Mouse (Mus musculus) limb, embryonic 15.5 days (tissue): ENCODE results near the gene B4galt1. TPM values are rescaled to one million over a fixed set of nuclear protein-coding genes. Genes with fewer than 3 reads are reported as not detected.

Experiments
- ATAC-seq: fragments of 200-750 bp; cut with Nextera tagmentation; 2 replicates; pipeline ENCODE4 v1.8.0; 2017; ENCODE audit warnings: low read depth, moderate TSS enrichment; ENCODE audit not compliant: insufficient number of reproducible peaks, low FRiP score, low TSS enrichment
- H3K27ac ChIP-seq: fragments of 300-500 bp; sonication (generic); 2 replicates; pipeline ENCODE4 v1.5.1; 2015; ENCODE audit warnings: moderate library complexity, mild to moderate bottlenecking, inconsistent platforms
- H3K27me3 ChIP-seq: fragments of 300-500 bp; sonication (generic); 2 replicates; pipeline ENCODE4 v1.6.1; 2015; ENCODE audit warnings: inconsistent platforms
- H3K36me3 ChIP-seq: fragments of 300-500 bp; sonication (generic); 2 replicates; pipeline ENCODE4 v1.6.1; 2015; ENCODE audit warnings: inconsistent platforms
- H3K4me1 ChIP-seq: fragments of 300-500 bp; sonication (generic); 2 replicates; pipeline ENCODE4 v1.6.1; 2015; ENCODE audit warnings: inconsistent platforms
- H3K4me2 ChIP-seq: fragments of 300-500 bp; sonication (generic); 2 replicates; pipeline ENCODE4 v1.6.1; 2015; ENCODE audit warnings: mild to moderate bottlenecking, inconsistent platforms
- H3K4me3 ChIP-seq: fragments of 300-500 bp; sonication (generic); 2 replicates; pipeline ENCODE4 v1.5.1; 2015; ENCODE audit warnings: mild to moderate bottlenecking, inconsistent platforms
- H3K9ac ChIP-seq: fragments of 300-500 bp; sonication (generic); 2 replicates; pipeline ENCODE4 v1.6.1; 2015; ENCODE audit warnings: inconsistent platforms
- H3K9me3 ChIP-seq: fragments of 300-500 bp; sonication (generic); 2 replicates; pipeline ENCODE4 v1.6.1; 2016; ENCODE audit warnings: inconsistent platforms
- WGBS: fragments of 180-500 bp; shearing (Covaris S2); methylation state at CpG from one replicate; pipeline ENCODE4 v1.1.7; 2015; 5-methylcytosine and 5-hydroxymethylcytosine counted together
- polyA plus RNA-seq: library from polyadenylated mRNA; unstranded; fragments of >200 nt; fragmentation: Nextera tagmentation; extraction: Ambion mirVana; gene quantifications from 2 replicates; pipeline ENCODE4 v1.2.1, GENCODE M21; 2015

The B4galt1 gene
- polyA plus RNA-seq, 1 experiment from 2014 or later, result 50.3 TPM

GRCm38 (mm10) chr4:40823664-40824063, 30.1 kb downstream of the B4galt1 start:
- Histone ChIP-seq H3K27ac (no peak overlapping the region), H3K4me1 (no peaks in the 10 kb centered on the region), H3K27me3 (no peaks in the 10 kb centered on the region), H3K4me2 (no peak overlapping the region), H3K9ac (no peak overlapping the region), H3K4me3 (no peak overlapping the region), H3K9me3 (no peaks in the 10 kb centered on the region), H3K36me3 (peaks cover 55% of the 10 kb centered on the region)
- WGBS, result 79% methylated on average over 8 of the region's 8 CpGs
- no peak for ATAC-seq

- Histone ChIP-seq H3K9ac (no peak overlapping the region), H3K4me3 (no peak overlapping the region), H3K36me3 (peaks cover 58% of the 10 kb centered on the region), H3K27me3 (no peaks in the 10 kb centered on the region), H3K9me3 (no peaks in the 10 kb centered on the region), H3K4me1 (no peaks in the 10 kb centered on the region), H3K27ac (no peak overlapping the region), H3K4me2 (no peak overlapping the region)
- WGBS, result 89% methylated on average over 14 of the region's 14 CpGs
- ATAC-seq, result no peak
Observed at GRCm38 (mm10) chr4:40823151-40823550, 30.7 kb downstream of the B4galt1 start.

DNA sequence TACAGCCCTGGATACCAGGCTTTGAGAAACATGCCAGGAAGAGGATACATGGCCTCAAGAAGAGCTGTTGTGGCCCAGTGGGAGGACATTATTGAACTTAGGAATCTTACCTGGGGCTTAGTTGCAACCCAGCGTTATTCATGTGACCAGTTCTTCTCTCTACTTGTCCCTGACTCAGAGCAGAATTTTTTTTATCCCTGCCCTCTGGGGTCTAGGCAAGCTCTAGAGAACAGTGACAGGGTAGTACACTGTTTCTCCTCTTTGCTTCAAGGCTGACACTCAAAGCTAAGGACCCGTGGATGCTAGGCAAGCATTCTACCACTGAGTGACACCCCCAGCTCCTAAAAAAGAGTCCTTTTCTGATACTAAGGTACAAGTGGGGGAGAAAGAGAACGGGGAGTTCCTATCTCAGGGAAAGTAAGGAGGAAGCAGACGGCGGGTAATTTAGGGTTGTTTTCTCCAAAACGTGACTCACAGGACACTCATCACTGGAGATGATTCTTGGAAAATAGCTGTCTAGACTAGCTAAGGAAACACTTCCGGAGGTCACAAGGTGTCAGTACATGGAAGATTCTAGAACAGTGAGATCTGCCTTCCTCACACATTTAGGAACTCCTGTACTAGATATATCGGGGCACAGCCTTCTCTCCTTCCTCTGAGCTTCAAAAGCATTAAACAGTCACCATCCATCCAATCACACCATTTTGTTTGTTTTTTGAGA, 32.3 kb downstream of the B4galt1 start:
- H3K9ac ChIP-seq, result no peak overlapping the region
- peaks cover 66% of the 10 kb centered on the region for H3K36me3 ChIP-seq
- no peak for ATAC-seq
- no peak overlapping the region for H3K27ac ChIP-seq
- no peaks in the 10 kb centered on the region for H3K9me3 ChIP-seq
- no peaks in the 10 kb centered on the region for H3K27me3 ChIP-seq
- H3K4me3 ChIP-seq, result no peak overlapping the region
- no peaks in the 10 kb centered on the region for H3K4me1 ChIP-seq
- H3K4me2 ChIP-seq, result no peak overlapping the region
- 82% methylated on average over 8 of the region's 8 CpGs for WGBS

DNA sequence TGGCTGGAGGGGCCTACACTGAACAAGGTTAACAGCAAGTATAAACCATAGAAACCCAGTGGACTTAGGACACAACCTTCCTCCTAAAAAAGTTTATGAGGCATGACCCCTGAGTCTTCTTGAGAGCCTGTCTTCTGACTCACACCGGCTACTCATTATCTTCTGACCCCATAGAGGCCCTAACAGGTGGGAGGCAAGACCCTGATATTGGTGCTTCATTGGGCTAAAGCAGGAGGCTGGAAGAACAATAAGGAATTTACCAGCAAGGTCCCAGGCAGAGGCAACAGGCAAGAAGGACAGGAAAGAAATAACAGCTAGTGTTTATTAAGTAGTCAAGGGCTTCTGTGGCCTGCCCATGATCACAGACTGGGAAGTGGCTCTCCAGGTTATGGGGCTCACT, 32.9 kb downstream of the B4galt1 start:
- no peak for ATAC-seq
- no peak overlapping the region for H3K9ac ChIP-seq
- H3K4me1 ChIP-seq, result no peaks in the 10 kb centered on the region
- peaks cover 62% of the 10 kb centered on the region for H3K36me3 ChIP-seq
- no peaks in the 10 kb centered on the region for H3K27me3 ChIP-seq
- no peak overlapping the region for H3K4me2 ChIP-seq
- H3K4me3 ChIP-seq, result no peak overlapping the region
- 94% methylated on average over 1 of the region's 1 CpGs for WGBS
- no peaks in the 10 kb centered on the region for H3K9me3 ChIP-seq
- no peak overlapping the region for H3K27ac ChIP-seq

GRCm38 (mm10) chr4:40820024-40820423, 33.8 kb downstream of the B4galt1 start:
- ATAC-seq, result no peak
- Histone ChIP-seq H3K4me3 (no peak overlapping the region), H3K9ac (no peak overlapping the region), H3K27me3 (no peaks in the 10 kb centered on the region), H3K4me1 (no peaks in the 10 kb centered on the region), H3K9me3 (no peaks in the 10 kb centered on the region), H3K27ac (no peak overlapping the region), H3K4me2 (no peak overlapping the region), H3K36me3 (peaks cover 65% of the 10 kb centered on the region)
- WGBS, result 92% methylated on average over 4 of the region's 4 CpGs

- no peak overlapping the region for H3K4me3 ChIP-seq
- no peaks in the 10 kb centered on the region for H3K4me1 ChIP-seq
- no peaks in the 10 kb centered on the region for H3K27me3 ChIP-seq
- ATAC-seq, result no peak
- no peak overlapping the region for H3K27ac ChIP-seq
- H3K4me2 ChIP-seq, result no peak overlapping the region
- 93% methylated on average over 6 of the region's 6 CpGs for WGBS
- H3K36me3 ChIP-seq, result peaks cover 67% of the 10 kb centered on the region
- H3K9ac ChIP-seq, result no peak overlapping the region
- no peaks in the 10 kb centered on the region for H3K9me3 ChIP-seq
Observed at GRCm38 (mm10) chr4:40819151-40819550, 34.7 kb downstream of the B4galt1 start.

GRCm38 (mm10) chr4:40818421-40818820, 35.4 kb downstream of the B4galt1 start:
- Histone ChIP-seq H3K36me3 (peaks cover 71% of the 10 kb centered on the region), H3K4me1 (no peaks in the 10 kb centered on the region), H3K9me3 (no peaks in the 10 kb centered on the region), H3K9ac (no peak overlapping the region), H3K4me3 (no peak overlapping the region), H3K27ac (no peak overlapping the region), H3K4me2 (no peak overlapping the region), H3K27me3 (no peaks in the 10 kb centered on the region)
- ATAC-seq, result no peak
- WGBS, result 71% methylated on average over 6 of the region's 6 CpGs

DNA sequence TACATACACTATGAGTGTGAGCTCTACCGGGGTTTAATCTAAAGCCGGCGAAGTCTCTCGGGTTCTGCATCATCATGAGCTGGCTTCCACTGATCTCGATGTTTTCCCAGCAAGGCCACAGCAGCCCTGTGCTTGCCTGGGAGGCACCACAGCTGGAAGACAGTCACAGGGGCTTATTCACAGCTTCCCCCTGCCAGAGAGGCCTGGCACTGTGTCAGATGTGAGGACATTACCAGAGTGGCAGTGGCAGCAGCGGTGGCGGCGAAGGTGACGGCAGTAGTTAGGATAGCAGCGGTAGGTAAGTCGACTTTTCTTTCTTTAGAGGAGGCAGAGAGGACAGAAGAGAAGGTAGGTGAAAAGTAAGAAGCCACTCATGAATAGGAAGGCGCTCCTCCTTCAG, 35.9 kb downstream of the B4galt1 start:
- H3K9me3 ChIP-seq, result no peaks in the 10 kb centered on the region
- H3K36me3 ChIP-seq, result peaks cover 72% of the 10 kb centered on the region
- no peak overlapping the region for H3K4me3 ChIP-seq
- no peaks in the 10 kb centered on the region for H3K4me1 ChIP-seq
- H3K9ac ChIP-seq, result no peak overlapping the region
- H3K4me2 ChIP-seq, result no peak overlapping the region
- no peak overlapping the region for H3K27ac ChIP-seq
- no peaks in the 10 kb centered on the region for H3K27me3 ChIP-seq
- ATAC-seq, result no peak
- WGBS, result 88% methylated on average over 12 of the region's 12 CpGs

DNA sequence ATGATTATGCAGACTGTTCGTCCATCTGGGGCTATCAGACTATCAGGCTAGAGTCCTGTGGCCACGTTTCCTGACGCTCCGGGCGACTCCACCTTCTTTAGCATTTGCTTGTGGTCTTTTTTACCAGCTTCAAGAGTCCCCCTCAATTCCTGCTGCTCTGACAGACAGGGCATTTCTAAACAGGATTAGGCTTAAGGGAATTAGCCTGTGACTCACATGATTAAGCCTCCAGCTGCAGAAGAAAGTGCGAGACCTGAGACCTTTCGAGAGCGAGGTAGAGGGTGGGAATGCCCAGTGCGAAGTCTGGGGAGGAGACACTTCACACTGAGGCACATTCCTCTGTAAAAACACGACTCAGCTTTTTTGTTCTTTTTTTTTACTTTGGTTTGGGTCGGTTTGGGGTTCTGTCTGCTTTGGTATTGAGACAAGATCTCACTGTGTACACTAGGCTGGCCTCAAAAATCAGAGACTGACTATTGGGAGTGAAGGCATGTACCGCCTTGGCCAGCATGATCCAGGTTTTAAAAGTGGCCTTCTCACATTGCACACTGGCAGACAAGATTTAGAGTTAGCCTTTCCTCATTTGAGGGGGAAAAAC, 37.9 kb downstream of the B4galt1 start:
- no peak overlapping the region for H3K9ac ChIP-seq
- no peak overlapping the region for H3K4me3 ChIP-seq
- no peak overlapping the region for H3K4me2 ChIP-seq
- 58% methylated on average over 12 of the region's 12 CpGs for WGBS
- H3K9me3 ChIP-seq, result no peaks in the 10 kb centered on the region
- no peak overlapping the region for H3K27ac ChIP-seq
- H3K4me1 ChIP-seq, result no peaks in the 10 kb centered on the region
- no peak for ATAC-seq
- H3K27me3 ChIP-seq, result no peaks in the 10 kb centered on the region
- peaks cover 73% of the 10 kb centered on the region for H3K36me3 ChIP-seq

- no peaks in the 10 kb centered on the region for H3K9me3 ChIP-seq
- 87% methylated on average over 3 of the region's 3 CpGs for WGBS
- no peak overlapping the region for H3K27ac ChIP-seq
- H3K4me2 ChIP-seq, result no peak overlapping the region
- H3K36me3 ChIP-seq, result peaks cover 75% of the 10 kb centered on the region
- no peak overlapping the region for H3K4me3 ChIP-seq
- no peak overlapping the region for H3K9ac ChIP-seq
- H3K27me3 ChIP-seq, result no peaks in the 10 kb centered on the region
- no peak for ATAC-seq
- no peaks in the 10 kb centered on the region for H3K4me1 ChIP-seq
Observed at GRCm38 (mm10) chr4:40815120-40815519, 38.7 kb downstream of the B4galt1 start.

- Histone ChIP-seq H3K27me3 (no peaks in the 10 kb centered on the region), H3K9ac (no peak overlapping the region), H3K36me3 (peaks cover 69% of the 10 kb centered on the region), H3K27ac (no peak overlapping the region), H3K9me3 (no peaks in the 10 kb centered on the region), H3K4me1 (no peaks in the 10 kb centered on the region), H3K4me2 (no peak overlapping the region), H3K4me3 (no peak overlapping the region)
- no peak for ATAC-seq
- WGBS, result 89% methylated on average over 6 of the region's 6 CpGs
Observed at GRCm38 (mm10) chr4:40814359-40814758, 39.4 kb downstream of the B4galt1 start.

GRCm38 (mm10) chr4:40812891-40813290, 40.9 kb downstream of the B4galt1 start:
- H3K4me1 ChIP-seq, result no peaks in the 10 kb centered on the region
- no peak overlapping the region for H3K27ac ChIP-seq
- peaks cover 75% of the 10 kb centered on the region for H3K36me3 ChIP-seq
- no peak overlapping the region for H3K9ac ChIP-seq
- H3K4me3 ChIP-seq, result no peak overlapping the region
- H3K27me3 ChIP-seq, result no peaks in the 10 kb centered on the region
- 91% methylated on average over 1 of the region's 1 CpGs for WGBS
- ATAC-seq, result no peak
- no peak overlapping the region for H3K4me2 ChIP-seq
- H3K9me3 ChIP-seq, result no peaks in the 10 kb centered on the region
